ENCODE assay signal across 9 mouse cellular contexts in the genomic region with DNA sequence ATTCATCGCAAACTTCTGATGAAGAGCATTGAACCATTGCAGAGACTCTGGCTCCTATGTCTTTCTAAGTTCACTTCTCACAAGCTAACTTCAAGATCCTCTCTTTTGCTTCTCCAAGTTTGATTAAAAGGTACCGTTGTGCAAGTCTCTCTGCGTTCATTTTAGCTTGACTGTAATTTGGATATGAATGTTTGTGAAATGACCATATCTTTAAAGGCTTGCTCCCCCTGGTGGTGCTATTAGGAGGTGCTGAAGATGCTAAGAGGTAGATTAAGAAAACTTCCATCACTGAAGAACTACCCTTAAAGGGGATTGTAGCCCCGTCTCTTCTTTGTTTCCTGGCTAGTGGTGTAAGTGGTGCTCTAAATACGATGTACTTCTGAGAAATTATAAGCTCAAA.
DNase-seq lines count a peak whose midpoint lies in the region; ATAC-seq lines count a peak whose summit lies in the region.
"Had no signal": no experiment of that assay in that cellular context is flagged by ENCODE, and none has a peak within 500 bp of the region (broad histone marks: within the 10 kb centered on the region; RNA-seq: fewer than 3 reads in every experiment).

No protein-coding gene starts in this region.

- H3K4me2 ChIP-seq in forebrain, embryonic 14.5 days (ENCODE audit: low read length): no peak overlapping the region
- no peak overlapping the region for H3K4me2 ChIP-seq in limb, embryonic 11.5 days (ENCODE audit: low read depth, severe bottlenecking)
- H3K4me2 ChIP-seq: liver, embryonic 15.5 days had no signal

- no peak overlapping the region for H3K9ac ChIP-seq in forebrain, embryonic 14.5 days (ENCODE audit: low read length)
- no peak overlapping the region for H3K9ac ChIP-seq in limb, embryonic 11.5 days (ENCODE audit: low read length)
- H3K9ac ChIP-seq: liver, embryonic 15.5 days had no signal

- H3K27ac ChIP-seq in forebrain, embryonic 14.5 days (ENCODE audit: low read depth, low read length): no peak overlapping the region
- H3K27ac ChIP-seq in forebrain, embryonic 10.5 days: no peak overlapping the region
- no peak overlapping the region for H3K27ac ChIP-seq in limb, embryonic 11.5 days (replicated peaks; ENCODE audit: low read depth, low read length)
- no peak overlapping the region for H3K27ac ChIP-seq in limb, embryonic 10.5 days
- H3K27ac ChIP-seq: liver, embryonic 15.5 days had no signal

- no peaks in the 10 kb centered on the region for H3K9me3 ChIP-seq in forebrain, embryonic 14.5 days (replicated peaks; ENCODE audit: control insufficient read depth, low read length)
- no peaks in the 10 kb centered on the region for H3K9me3 ChIP-seq in forebrain, embryonic 10.5 days
- no peaks in the 10 kb centered on the region for H3K9me3 ChIP-seq in limb, embryonic 11.5 days (ENCODE audit: control insufficient read depth, low read length)
- no peaks in the 10 kb centered on the region for H3K9me3 ChIP-seq in limb, embryonic 10.5 days (replicated peaks)
- H3K9me3 ChIP-seq: liver, embryonic 15.5 days had no signal

- peak; percentile 40 for DNase-seq in forebrain, embryonic 14.5 days (ENCODE audit: low spot score)
- no peak for DNase-seq in forebrain, embryonic 10.5 days (ENCODE audit: extremely low spot score, low spot score)
- DNase-seq in limb, embryonic 11.5 days (ENCODE audit: low spot score): peak; percentile 24
- no peak for DNase-seq in limb, embryonic 10.5 days (ENCODE audit: low spot score)
- peak; percentile 34 for DNase-seq in R1 (ENCODE audit: low read depth, low spot score)
- peak; percentile 14 for DNase-seq in forelimb bud, embryonic 11.5 days (ENCODE audit: low read depth, low spot score)
- no peak for DNase-seq in c-Kit-positive CD71-positive TER-119-positive erythroid progenitor cells, embryonic 14.5 days (ENCODE audit: low spot score)
- no peak for DNase-seq in thymus, adult 18-20 months

- no peak for ATAC-seq in forebrain, embryonic 14.5 days
- ATAC-seq in limb, embryonic 11.5 days (ENCODE audit: insufficient number of reproducible peaks, low FRiP score, low TSS enrichment, low read depth): no peak

- H3K4me1 ChIP-seq in forebrain, embryonic 14.5 days (ENCODE audit: control insufficient read depth, insufficient read depth, low read length): no peaks in the 10 kb centered on the region
- H3K4me1 ChIP-seq in forebrain, embryonic 10.5 days: no peaks in the 10 kb centered on the region
- no peaks in the 10 kb centered on the region for H3K4me1 ChIP-seq in limb, embryonic 11.5 days (ENCODE audit: control insufficient read depth, insufficient read depth, low read length)
- H3K4me1 ChIP-seq in limb, embryonic 10.5 days: no peaks in the 10 kb centered on the region
- H3K4me1 ChIP-seq: liver, embryonic 15.5 days had no signal

- no peak overlapping the region for H3K4me3 ChIP-seq in forebrain, embryonic 14.5 days (ENCODE audit: low read depth, low read length)
- H3K4me3 ChIP-seq in forebrain, embryonic 10.5 days: no peak overlapping the region
- H3K4me3 ChIP-seq in limb, embryonic 11.5 days (ENCODE audit: low read depth, low read length): no peak overlapping the region
- H3K4me3 ChIP-seq in limb, embryonic 10.5 days: no peak overlapping the region
- H3K4me3 ChIP-seq: liver, embryonic 15.5 days had no signal

- WGBS in forebrain, embryonic 14.5 days: 80% methylated on average over 5 of the region's 5 CpGs
- WGBS in forebrain, embryonic 10.5 days: 83% methylated on average over 5 of the region's 5 CpGs
- 80% methylated on average over 5 of the region's 5 CpGs for WGBS in limb, embryonic 11.5 days
- 80% methylated on average over 5 of the region's 5 CpGs for WGBS in limb, embryonic 10.5 days

- no peaks in the 10 kb centered on the region for H3K27me3 ChIP-seq in forebrain, embryonic 14.5 days (replicated peaks; ENCODE audit: control insufficient read depth, insufficient read depth, low read length)
- H3K27me3 ChIP-seq in forebrain, embryonic 10.5 days (ENCODE audit: poor library complexity, severe bottlenecking): no peaks in the 10 kb centered on the region
- no peaks in the 10 kb centered on the region for H3K27me3 ChIP-seq in limb, embryonic 11.5 days (ENCODE audit: control insufficient read depth, insufficient read depth, low read length)
- H3K27me3 ChIP-seq in limb, embryonic 10.5 days (ENCODE audit: low read depth, poor library complexity, severe bottlenecking): no peaks in the 10 kb centered on the region
- H3K27me3 ChIP-seq: liver, embryonic 15.5 days had no signal

- H3K36me3 ChIP-seq in forebrain, embryonic 14.5 days (ENCODE audit: control insufficient read depth, insufficient read depth, low read length): no peaks in the 10 kb centered on the region
- no peaks in the 10 kb centered on the region for H3K36me3 ChIP-seq in forebrain, embryonic 10.5 days (replicated peaks)
- no peaks in the 10 kb centered on the region for H3K36me3 ChIP-seq in limb, embryonic 11.5 days (ENCODE audit: control insufficient read depth, insufficient read depth, low read length)
- H3K36me3 ChIP-seq in limb, embryonic 10.5 days: no peaks in the 10 kb centered on the region
- H3K36me3 ChIP-seq: liver, embryonic 15.5 days had no signal

Comparison
In these comparisons a context has a peak if more than half of its experiments do, and no peak if none do; other contexts are left out.
1. DNase-seq: peak in forebrain, embryonic 14.5 days (single experiment), limb, embryonic 11.5 days (single experiment), R1 (single experiment) and forelimb bud, embryonic 11.5 days (single experiment); none in forebrain, embryonic 10.5 days (single experiment), limb, embryonic 10.5 days (single experiment), c-Kit-positive CD71-positive TER-119-positive erythroid progenitor cells, embryonic 14.5 days (single experiment) and thymus, adult 18-20 months (0 of 2).